Mouse (Mus musculus): Measurements from ENCODE around the gene Pml. TPM values are rescaled to one million over a fixed set of nuclear protein-coding genes. Genes with fewer than 3 reads are reported as not detected.

Gene Pml
- polyA plus RNA-seq, 1 experiment from 2014 or later = 24.7 TPM

DNA sequence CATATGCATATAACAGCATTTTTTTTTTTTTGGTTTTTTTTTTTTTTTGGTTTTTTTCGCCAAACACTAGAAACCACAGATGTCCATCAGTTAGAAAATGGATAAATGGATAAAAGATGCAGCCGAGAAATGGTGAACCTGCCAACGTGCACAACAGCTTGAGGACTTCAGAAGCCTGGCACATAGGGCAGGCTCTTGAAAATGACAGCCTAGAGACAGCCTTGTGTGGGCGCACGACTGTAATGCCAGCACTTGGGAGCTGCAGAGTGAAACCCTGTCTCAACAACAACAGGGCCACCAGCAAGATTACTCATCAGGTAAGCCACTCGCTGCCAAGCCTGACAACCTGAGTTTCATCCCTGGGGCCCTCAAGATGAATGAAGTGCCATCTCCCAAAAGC is 80.2 kb downstream of the Pml start:
- Histone ChIP-seq H3K4me1 (0 out of 2 replicates have a peak, but pooled peaks cover 4% of the 10 kb centered on the region), H3K9ac (no peak overlapping the region), H3K36me3 (no peaks in the 10 kb centered on the region), H3K9me3 (replicated peaks) (no peaks in the 10 kb centered on the region), H3K27me3 (no peaks in the 10 kb centered on the region), H3K4me2 (no peak overlapping the region), H3K4me3 (replicated peaks) (no peak overlapping the region), H3K27ac (no peak overlapping the region)
- no peak for ATAC-seq (replicated peaks; ENCODE audit: low FRiP score)
- WGBS = 84% methylated on average over 6 of the region's 6 CpGs

DNA sequence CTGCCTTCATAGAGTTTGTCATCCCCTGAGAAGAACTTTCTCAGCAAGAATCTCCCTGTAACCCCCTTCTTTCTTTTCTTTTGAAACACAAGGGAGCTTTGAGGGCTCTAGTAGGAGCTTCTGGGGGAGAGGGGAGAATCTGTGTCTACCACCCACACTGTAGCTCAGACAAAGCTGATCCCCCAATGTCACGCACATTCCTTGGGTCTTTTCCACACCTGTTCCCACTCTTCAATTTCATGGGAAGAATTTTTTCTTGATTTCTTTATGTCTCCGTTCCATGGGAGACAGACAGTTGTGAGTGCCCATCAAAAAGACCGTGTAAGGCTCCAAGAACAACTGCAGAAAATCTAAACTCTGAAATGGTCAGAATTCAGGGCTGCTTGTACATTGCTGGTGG is 80.7 kb downstream of the Pml start:
- WGBS = 65% methylated on average over 3 of the region's 3 CpGs
- H3K27me3 ChIP-seq = no peaks in the 10 kb centered on the region
- no peaks in the 10 kb centered on the region for H3K9me3 ChIP-seq (replicated peaks)
- H3K9ac ChIP-seq = no peak overlapping the region
- H3K27ac ChIP-seq = no peak overlapping the region
- H3K36me3 ChIP-seq = no peaks in the 10 kb centered on the region
- ATAC-seq (replicated peaks; ENCODE audit: low FRiP score) = no peak
- 0 out of 2 replicates have a peak, but pooled peaks cover 4% of the 10 kb centered on the region for H3K4me1 ChIP-seq
- H3K4me3 ChIP-seq (replicated peaks) = no peak overlapping the region
- no peak overlapping the region for H3K4me2 ChIP-seq

Small RNA genes lying within 50 kb of the gene (microRNA-seq; reads per million reads assigned to microRNA genes)
- gene Mir6385 = not detected

Other genes with a start within 250 kb of the Pml start
- 15.7 and 46.0 TPM in 2 replicates for gene Cyp11a1, start 243.4 kb downstream of the Pml start, polyA plus RNA-seq (2015; fragmentation: Nextera tagmentation; extraction: Ambion mirVana)
- gene Stra6, start 186.0 kb downstream of the Pml start, polyA plus RNA-seq (2015; fragmentation: Nextera tagmentation; extraction: Ambion mirVana) = 28.0 and 29.7 TPM in 2 replicates
- 0.29 and 0.44 TPM in 2 replicates for gene Ccdc33, start 131.0 kb downstream of the Pml start, polyA plus RNA-seq (2015; fragmentation: Nextera tagmentation; extraction: Ambion mirVana)
- 78.7 and 94.7 TPM in 2 replicates for gene Islr, start 45.5 kb downstream of the Pml start, polyA plus RNA-seq (2015; fragmentation: Nextera tagmentation; extraction: Ambion mirVana)
- 0.39 and 0.51 TPM in 2 replicates for gene Islr2, start 45.5 kb downstream of the Pml start, polyA plus RNA-seq (2015; fragmentation: Nextera tagmentation; extraction: Ambion mirVana)
- 29.9 and 33.6 TPM in 2 replicates for gene Stoml1, start 3.4 kb upstream of the Pml start, polyA plus RNA-seq (2015; fragmentation: Nextera tagmentation; extraction: Ambion mirVana)
- gene Loxl1, start 63.4 kb upstream of the Pml start, polyA plus RNA-seq (2015; fragmentation: Nextera tagmentation; extraction: Ambion mirVana) = 33.2 and 39.7 TPM in 2 replicates
- not detected in 2 replicates for gene Tbc1d21, start 120.7 kb upstream of the Pml start, polyA plus RNA-seq (2015; fragmentation: Nextera tagmentation; extraction: Ambion mirVana)
- gene Insyn1, start 238.8 kb upstream of the Pml start, polyA plus RNA-seq (2015; fragmentation: Nextera tagmentation; extraction: Ambion mirVana) = 1.4 and 2.3 TPM in 2 replicates

Measured in kidney, embryonic 15.5 days (tissue).